Mouse (Mus musculus) lung, postnatal 0 days (tissue): Measurements from ENCODE around the gene 4931408C20Rik.

Experiments used
- CTCF ChIP-seq: IDR thresholded peaks from 2 replicates; pipeline ENCODE4 v1.5.1; 2016; ENCODE audit warnings: antibody characterized with exemption, mild to moderate bottlenecking
- EP300 ChIP-seq: IDR thresholded peaks from 2 replicates; pipeline ENCODE4 v1.6.1; 2016; ENCODE audit warnings: antibody characterized with exemption, mild to moderate bottlenecking, control low read depth

DNA sequence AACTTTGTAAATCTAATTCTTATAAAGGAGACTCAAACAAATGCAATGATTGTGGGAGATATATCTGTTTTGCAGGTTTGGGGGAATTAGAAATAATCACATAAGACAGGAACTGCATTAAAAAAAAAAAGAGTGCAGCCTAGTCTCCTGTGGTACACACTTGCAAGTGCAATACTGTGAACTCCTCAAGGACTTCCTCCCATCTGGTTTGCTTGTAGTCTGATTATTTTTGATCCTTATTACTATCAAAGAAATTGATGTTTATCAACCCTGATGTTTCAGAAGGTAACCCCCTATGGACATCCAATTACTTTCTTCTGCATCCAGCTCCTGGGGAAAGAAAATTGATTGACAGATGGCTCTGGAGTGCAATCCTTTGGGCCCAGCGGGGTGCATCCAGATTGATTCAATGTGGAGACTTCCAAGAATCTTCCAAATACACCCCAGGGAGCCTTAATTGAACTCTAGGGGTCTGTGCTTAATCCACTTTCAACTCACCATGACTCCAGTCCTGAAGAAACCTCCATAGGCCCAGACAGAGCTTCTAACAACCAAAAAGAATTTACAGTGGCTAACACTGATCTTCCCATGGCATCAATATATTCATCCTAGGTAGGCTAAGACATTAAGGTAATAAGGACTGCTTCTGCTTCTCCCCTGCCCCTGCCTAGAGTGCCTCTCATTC, 37.4 kb downstream of the 4931408C20Rik start:
- no peak for TF ChIP-seq CTCF
- no peak for TF ChIP-seq EP300
